Mouse (Mus musculus): ENCODE measurements around the gene Six2. TPM values are rescaled to one million over a fixed set of nuclear protein-coding genes. Genes with fewer than 3 reads are reported as not detected.
A peak's percentile ranks its signal among the peaks of the same experiment; 100 is the strongest.

Gene Six2
- polyA plus RNA-seq, 1 experiment from 2014 or later: not detected

DNA sequence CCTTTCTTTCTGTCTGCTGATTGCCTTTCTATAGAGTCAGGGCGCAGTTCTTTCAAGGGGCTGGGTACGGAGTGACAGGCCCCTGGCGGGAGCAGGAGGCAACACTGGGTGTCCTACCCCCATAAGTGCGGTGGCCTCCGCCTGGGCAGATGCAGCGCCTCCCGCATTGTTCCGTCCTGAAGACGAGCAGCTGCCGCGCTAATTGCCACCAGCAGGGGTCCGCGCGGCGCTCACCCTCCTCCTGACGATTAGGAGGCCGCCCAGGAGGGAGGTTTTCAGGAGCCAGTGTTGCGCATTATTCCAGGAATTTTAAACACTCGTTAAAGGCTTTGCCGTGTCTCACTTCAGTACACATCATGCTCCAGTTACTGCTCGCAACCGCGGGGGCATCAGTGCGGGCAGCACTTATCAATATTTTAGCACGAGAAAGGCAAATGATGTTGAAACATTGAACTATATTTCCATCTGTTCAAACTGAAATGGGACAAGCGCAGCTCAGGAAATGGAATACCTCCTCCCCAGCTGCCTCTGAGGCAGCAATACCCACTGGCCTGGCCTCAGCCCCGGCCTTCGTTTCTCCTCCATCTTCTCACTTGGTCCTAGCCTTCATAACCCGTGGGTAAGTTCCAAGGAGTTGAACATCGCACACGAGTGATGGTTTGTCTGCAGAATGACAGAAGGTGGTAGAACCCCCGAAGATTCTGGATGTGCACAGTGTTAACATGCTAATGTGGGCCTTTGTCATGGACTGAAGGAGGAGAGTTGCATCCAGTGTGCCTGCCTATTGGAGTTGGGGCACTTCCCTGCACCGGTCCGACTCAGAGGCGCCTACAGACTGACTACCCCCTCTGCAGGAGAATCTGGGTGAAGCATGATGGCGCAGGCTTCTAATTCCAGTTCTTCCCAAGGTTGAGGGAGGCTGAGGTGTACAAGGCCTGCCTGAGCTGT, 42.1 kb downstream of the Six2 start:
- DNase-seq (ENCODE audit: low read depth, low spot score) (no peak), ATAC-seq (peak; percentile 60)
- ChIA-PET CTCF (interaction anchor here (0.7 kb wide), 1 partner anchor 238 kb away, joined by 3 read pairs; no protein-coding TSS in a partner anchor), POLR2A (no interaction called here)
- in situ Hi-C loops (cut with MboI; ENCODE audit: low pct_unique_long_range_greater_than_20kb): no loop called here
- H3K27me3 ChIP-seq: peaks cover 19% of the 10 kb centered on the region
- peak; percentile 53 for TF ChIP-seq CTCF (IDR thresholded peaks at IDR 0.05)

DNA sequence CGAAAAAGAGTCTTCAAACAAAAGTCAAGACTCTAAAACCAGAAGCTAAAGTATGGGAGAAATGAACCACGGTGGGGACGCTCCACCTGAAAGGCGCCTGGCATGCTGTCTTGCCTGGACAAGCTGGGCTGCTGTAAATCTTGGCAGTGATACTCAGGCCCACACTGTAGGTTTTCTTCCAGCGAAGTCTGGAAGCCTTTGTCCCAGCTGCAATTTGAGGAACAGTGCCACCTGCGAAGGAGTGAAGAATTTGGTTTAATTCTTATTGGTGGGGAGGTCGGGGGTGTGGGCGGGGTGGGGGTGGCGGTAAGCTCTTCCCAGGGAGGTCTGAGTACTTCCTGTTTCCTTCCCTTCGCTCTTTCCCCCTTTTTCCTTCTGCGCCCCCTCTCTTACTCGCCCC, 42.8 kb downstream of the Six2 start:
- ATAC-seq: no peak
- no peak for TF ChIP-seq CTCF (IDR thresholded peaks at IDR 0.05)
- CTCF ChIA-PET: no interaction called here
- POLR2A ChIA-PET: no interaction called here
- H3K27me3 ChIP-seq: peaks cover 19% of the 10 kb centered on the region
- no peak for DNase-seq (ENCODE audit: low read depth, low spot score)
- in situ Hi-C loops (cut with MboI; ENCODE audit: low pct_unique_long_range_greater_than_20kb): no loop called here

DNA sequence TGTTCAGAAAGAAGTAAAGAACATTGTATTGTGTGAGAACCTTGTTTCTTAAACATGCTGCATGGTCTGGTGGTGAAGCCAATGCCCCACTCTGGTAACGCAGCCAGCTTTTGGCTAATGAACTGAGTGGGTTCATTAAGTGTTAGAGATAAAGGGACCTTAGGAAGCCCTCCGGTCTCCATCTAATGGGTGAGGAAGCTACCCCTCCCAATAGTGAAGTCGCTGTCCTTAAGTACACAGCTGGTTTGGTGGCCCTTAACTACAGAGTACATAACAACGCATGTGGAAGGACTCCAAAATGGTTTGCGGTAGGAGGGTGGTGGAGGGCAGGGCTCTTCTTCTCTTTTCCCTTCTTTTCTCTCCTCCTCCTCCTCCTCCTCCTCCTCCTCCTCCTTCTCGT, 50.2 kb downstream of the Six2 start:
- POLR2A ChIA-PET: no interaction called here
- DNase-seq (ENCODE audit: low read depth, low spot score): no peak
- TF ChIP-seq CTCF (IDR thresholded peaks at IDR 0.05): no peak

More for the DNA sequence above, 50.2 kb downstream of the Six2 start:
- peaks cover 6% of the 10 kb centered on the region for H3K27me3 ChIP-seq
- in situ Hi-C loops (cut with MboI; ENCODE audit: low pct_unique_long_range_greater_than_20kb): loop anchor here (5.0 kb wide), 1 partner anchor 521 kb away; no protein-coding TSS in a partner anchor
- peak; percentile 9 for ATAC-seq
- CTCF ChIA-PET: no interaction called here

Other genes with a start within 250 kb of the Six2 start
- gene Six3, start 74.7 kb downstream of the Six2 start, polyA plus RNA-seq (2021): 1.5 TPM

Measured in Patski (cell line).